Mouse (Mus musculus) common myeloid progenitor, adult 5-6 weeks (primary cell): ENCODE results near the gene Tsks. TPM values are rescaled to one million over a fixed set of nuclear protein-coding genes. Genes with fewer than 3 reads are reported as not detected.

Experiments used
- ATAC-seq: replicated peaks from 2 replicates; pipeline ENCODE4 v1.8.0; 2016; ENCODE audit warnings: low read depth, mild to moderate bottlenecking, moderate TSS enrichment, inconsistent platforms; ENCODE audit not compliant: poor library complexity, severe bottlenecking
- total RNA-seq: library from RNA; stranded (forward); fragments of 200-1000, 187-1606 nt; gene quantifications from 2 replicates; pipeline ENCODE4 v1.2.3, GENCODE M21; 2017

Gene Tsks
- total RNA-seq, 1 experiment from 2014 or later = not detected

DNA sequence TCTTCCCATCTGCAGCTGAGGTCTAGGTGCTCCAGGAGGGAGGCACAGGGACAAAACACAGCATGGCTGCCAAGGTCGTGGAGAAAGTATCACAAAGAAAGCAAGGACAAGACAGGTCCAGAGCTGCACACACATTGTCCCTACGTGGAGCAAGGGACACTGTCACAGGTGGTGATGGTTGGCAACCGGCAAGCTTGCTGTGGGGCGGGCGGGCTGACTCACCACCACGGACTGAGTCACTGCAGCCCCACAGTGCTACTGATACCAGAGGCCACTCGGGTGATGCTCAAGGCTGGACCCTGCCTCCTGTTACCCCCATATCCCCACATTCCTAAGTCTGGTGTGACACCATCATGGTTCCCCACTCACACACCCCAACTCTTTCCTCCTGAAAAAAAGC lies 59.4 kb downstream of the Tsks start:
- no peak for ATAC-seq

DNA sequence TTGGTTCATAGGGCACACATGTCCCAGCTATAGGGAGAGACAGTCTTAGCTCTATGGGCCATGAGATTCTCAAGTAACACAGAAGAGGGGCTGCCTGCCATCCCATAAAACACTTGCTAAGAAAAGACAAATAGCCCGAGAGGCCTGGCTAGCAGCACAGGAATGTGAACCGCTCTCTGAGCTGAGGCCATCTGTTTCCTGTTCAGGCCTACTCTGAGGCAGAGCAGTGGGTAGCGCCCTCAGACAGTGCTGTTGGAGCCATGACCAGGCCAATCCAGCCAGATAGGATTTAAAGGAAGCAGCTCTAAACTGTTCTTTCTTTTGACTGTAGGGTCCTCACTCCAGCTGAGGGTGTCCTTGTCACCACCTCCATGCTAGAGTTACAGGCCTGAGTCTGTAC lies 61.5 kb downstream of the Tsks start:
- ATAC-seq = peak; percentile 33; the same call in 1 of the 2 replicates

- no peak for ATAC-seq
Measured at GRCm38 (mm10) chr7:45005321-45005992, 62.5 kb downstream of the Tsks start.

DNA sequence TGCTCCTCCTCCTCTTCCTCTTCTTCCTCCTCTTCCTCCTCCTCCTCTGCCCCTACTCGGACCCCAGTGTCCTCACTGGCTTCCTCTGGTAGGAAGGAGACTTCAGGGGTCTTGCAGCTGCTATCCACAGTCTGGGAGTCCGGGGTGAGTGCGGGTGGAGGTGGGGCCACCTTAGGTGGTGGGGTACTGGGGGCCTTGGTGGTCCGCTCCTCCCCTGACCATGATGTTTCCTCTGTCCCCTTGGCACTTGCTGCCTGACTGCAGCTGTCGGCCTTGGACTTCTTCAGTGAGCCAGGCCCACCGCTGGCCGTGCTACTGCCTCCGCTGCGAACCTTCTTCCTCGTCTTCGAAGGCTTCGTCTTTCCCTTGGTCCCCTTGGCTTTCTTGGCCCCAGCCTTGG lies 63.5 kb downstream of the Tsks start:
- no peak for ATAC-seq

DNA sequence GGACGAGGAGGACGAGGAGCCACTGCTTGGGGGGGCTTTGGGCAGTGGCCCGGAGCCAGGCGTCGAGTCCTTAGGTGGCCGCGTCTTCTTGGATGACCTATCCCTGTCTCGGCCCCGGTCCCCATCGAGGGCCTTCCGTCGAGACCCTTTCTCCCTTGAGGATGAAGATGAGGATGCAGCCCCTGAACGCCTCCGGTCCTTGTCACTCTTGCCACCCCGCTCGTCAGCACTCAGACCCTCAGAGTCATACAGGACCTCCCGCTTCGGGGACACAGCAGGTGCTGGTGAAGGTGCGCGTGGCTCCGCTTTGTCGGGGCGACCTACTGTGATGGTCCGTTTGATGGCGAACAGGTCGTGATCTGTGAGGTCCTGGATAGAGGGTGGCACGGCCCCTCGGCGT lies 64.1 kb downstream of the Tsks start:
- no peak for ATAC-seq

Other genes with a start within 250 kb of the Tsks start
- not detected in 2 replicates for gene Izumo2, start 234.5 kb upstream of the Tsks start, total RNA-seq
- gene Vrk3, start 194.8 kb upstream of the Tsks start, total RNA-seq = 40.0 and 44.7 TPM in 2 replicates
- gene Zfp473, start 192.2 kb upstream of the Tsks start, total RNA-seq = 2.0 and 3.0 TPM in 2 replicates
- 130 and 136 TPM in 2 replicates for gene Nup62, start 127.1 kb upstream of the Tsks start, total RNA-seq
- gene Il4i1, start 126.8 kb upstream of the Tsks start, total RNA-seq = 0.55 and 0.73 TPM in 2 replicates
- gene Atf5, start 126.5 kb upstream of the Tsks start, total RNA-seq = 2.1 and 2.7 TPM in 2 replicates
- 19.7 and 29.0 TPM in 2 replicates for gene Akt1s1, start 94.2 kb upstream of the Tsks start, total RNA-seq
- gene Tbc1d17, start 94.1 kb upstream of the Tsks start, total RNA-seq = 21.0 and 32.4 TPM in 2 replicates
- gene Pnkp, start 86.1 kb upstream of the Tsks start, total RNA-seq = 16.6 and 26.5 TPM in 2 replicates
- 31.7 and 39.4 TPM in 2 replicates for gene Ptov1, start 73.4 kb upstream of the Tsks start, total RNA-seq
- gene Med25, start 50.5 kb upstream of the Tsks start, total RNA-seq = 12.3 and 13.3 TPM in 2 replicates
- gene Fuz, start 47.1 kb upstream of the Tsks start, total RNA-seq = 14.7 and 28.1 TPM in 2 replicates
- gene Ap2a1, start 13.7 kb upstream of the Tsks start, total RNA-seq = 22.4 and 31.1 TPM in 2 replicates
- 0.23 and 1.2 TPM in 2 replicates for gene Cpt1c, start 31.6 kb downstream of the Tsks start, total RNA-seq
- 143 and 170 TPM in 2 replicates for gene Prmt1, start 43.4 kb downstream of the Tsks start, total RNA-seq
- gene Irf3, start 54.4 kb downstream of the Tsks start, total RNA-seq = 92.9 and 129 TPM in 2 replicates
- 29.5 and 33.8 TPM in 2 replicates for gene Bcl2l12, start 55.5 kb downstream of the Tsks start, total RNA-seq
- 9.6 and 17.0 TPM in 2 replicates for gene Scaf1, start 73.2 kb downstream of the Tsks start, total RNA-seq
- 1.1 TPM in 1 of 2 replicates, not detected in the other for gene Rras, start 74.8 kb downstream of the Tsks start, total RNA-seq
- 2.2 and 7.5 TPM in 2 replicates for gene Prr12, start 109.7 kb downstream of the Tsks start, total RNA-seq
- gene Nosip, start 119.2 kb downstream of the Tsks start, total RNA-seq = 66.0 and 71.2 TPM in 2 replicates
- 3.4 and 3.8 TPM in 2 replicates for gene Prrg2, start 119.5 kb downstream of the Tsks start, total RNA-seq
- gene Rcn3, start 149.0 kb downstream of the Tsks start, total RNA-seq = 23.2 and 37.1 TPM in 2 replicates
- 4.0 and 4.7 TPM in 2 replicates for gene Fcgrt, start 160.6 kb downstream of the Tsks start, total RNA-seq
- gene Rps11, start 181.2 kb downstream of the Tsks start, total RNA-seq = 1,473 and 1,910 TPM in 2 replicates
- gene Rpl13a, start 185.6 kb downstream of the Tsks start, total RNA-seq = 3,242 and 3,932 TPM in 2 replicates
- not detected in 2 replicates for gene Gm45713, start 193.0 kb downstream of the Tsks start, total RNA-seq
- gene Flt3l, start 193.2 kb downstream of the Tsks start, total RNA-seq = 5.8 and 13.0 TPM in 2 replicates
- gene Pih1d1, start 211.1 kb downstream of the Tsks start, total RNA-seq = 35.2 and 59.8 TPM in 2 replicates
- 32.2 and 37.9 TPM in 2 replicates for gene Aldh16a1, start 211.4 kb downstream of the Tsks start, total RNA-seq
- gene Slc17a7, start 220.7 kb downstream of the Tsks start, total RNA-seq = not detected in 2 replicates
- not detected in 2 replicates for gene Gfy, start 236.4 kb downstream of the Tsks start, total RNA-seq
- gene Pth2, start 237.8 kb downstream of the Tsks start, total RNA-seq = not detected in 2 replicates